Mouse (Mus musculus): Measurements from ENCODE around the gene Ube2e2. TPM values are rescaled to one million over a fixed set of nuclear protein-coding genes. Genes with fewer than 3 reads are reported as not detected.

Gene Ube2e2
- polyA plus RNA-seq, 1 experiment from 2014 or later, result 71.5 TPM

DNA sequence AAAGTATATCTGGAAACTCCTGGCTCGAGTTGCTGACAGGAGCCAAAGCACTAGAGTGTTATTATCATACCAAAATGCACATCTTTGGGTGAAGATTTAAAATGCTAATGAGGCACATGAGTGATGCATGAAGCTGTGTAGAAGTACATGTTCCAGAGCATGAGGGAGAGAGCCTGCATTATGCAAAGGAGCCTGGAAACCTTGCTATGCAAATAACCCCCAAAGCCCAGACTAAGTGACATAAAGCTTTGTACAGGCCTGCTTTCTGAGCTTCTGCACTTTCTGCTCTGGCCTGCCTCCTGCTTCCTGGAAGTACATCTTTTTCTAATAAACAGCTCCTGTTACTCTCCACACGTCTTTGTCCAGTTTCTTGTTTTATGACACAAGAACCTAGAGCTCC is 363.2 kb downstream of the Ube2e2 start:
- Histone ChIP-seq H3K27me3 (replicated peaks; ENCODE audit: insufficient read depth, low read length) (no peaks in the 10 kb centered on the region), H3K9me3 (ENCODE audit: low read length) (no peaks in the 10 kb centered on the region), H3K27ac (ENCODE audit: low read length) (no peak overlapping the region), H3K4me2 (replicated peaks; ENCODE audit: low read depth, low read length) (no peak overlapping the region), H3K9ac (replicated peaks; ENCODE audit: low read depth) (no peak overlapping the region), H3K36me3 (ENCODE audit: insufficient read depth, low read length) (no peaks in the 10 kb centered on the region), H3K4me1 (ENCODE audit: insufficient read depth, low read depth, low read length) (no peaks in the 10 kb centered on the region), H3K4me3 (ENCODE audit: low read depth, low read length) (no peak overlapping the region)
- no peak for TF ChIP-seq EP300 (IDR thresholded peaks at IDR 0.05)
- TF ChIP-seq CTCF (IDR thresholded peaks at IDR 0.05), result no peak
- ATAC-seq (no peak), DNase-seq (ENCODE audit: low spot score) (no peak)
- WGBS, result 68% methylated on average over 2 of the region's 2 CpGs

DNA sequence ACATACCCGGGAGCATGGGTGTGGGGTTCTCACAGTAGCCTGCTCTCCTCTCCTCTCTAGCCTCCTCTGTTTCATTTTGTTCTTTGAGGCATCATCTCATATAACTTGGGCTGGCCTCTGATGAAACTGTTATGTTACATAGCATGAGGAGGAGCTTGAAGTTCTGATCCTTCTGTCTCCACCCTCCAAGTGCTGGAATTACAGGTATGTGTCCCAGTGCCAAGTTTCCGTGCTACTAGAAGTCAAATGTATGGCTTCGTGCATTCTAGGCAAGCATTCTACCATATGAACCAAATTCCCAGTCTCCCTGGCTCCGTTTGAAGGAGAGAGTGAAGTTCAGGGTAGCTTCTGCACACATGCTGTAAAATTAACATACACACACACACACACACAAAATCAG is 363.6 kb downstream of the Ube2e2 start:
- H3K4me1 ChIP-seq (ENCODE audit: insufficient read depth, low read depth, low read length), result no peaks in the 10 kb centered on the region
- no peak overlapping the region for H3K27ac ChIP-seq (ENCODE audit: low read length)
- DNase-seq (ENCODE audit: low spot score) (peak; percentile 22), ATAC-seq (peak; percentile 25; the same call in 1 of the 2 replicates)
- no peak overlapping the region for H3K4me2 ChIP-seq (replicated peaks; ENCODE audit: low read depth, low read length)
- no peaks in the 10 kb centered on the region for H3K9me3 ChIP-seq (ENCODE audit: low read length)
- no peaks in the 10 kb centered on the region for H3K36me3 ChIP-seq (ENCODE audit: insufficient read depth, low read length)
- no peaks in the 10 kb centered on the region for H3K27me3 ChIP-seq (replicated peaks; ENCODE audit: insufficient read depth, low read length)
- H3K4me3 ChIP-seq (ENCODE audit: low read depth, low read length), result no peak overlapping the region
- TF ChIP-seq CTCF (IDR thresholded peaks at IDR 0.05) (no peak), EP300 (IDR thresholded peaks at IDR 0.05) (no peak)
- 50% methylated on average over 4 of the region's 4 CpGs for WGBS
- H3K9ac ChIP-seq (replicated peaks; ENCODE audit: low read depth), result no peak overlapping the region
